Mouse (Mus musculus) CH12.LX (cell line): Measurements from ENCODE around the gene Ddx39.

ENCODE experiments used
- CTCF ChIP-seq, 2 experiments: IDR thresholded peaks in 1 of 2; conservative IDR thresholded peaks in 1 of 2; 2 replicates each; pipeline ENCODE4 v1.5.1; 2011 to 2012; ENCODE audit warnings: low read depth in 2 of 2, low read length in 2 of 2, improper control_type of control experiment in 1 of 2, inconsistent platforms in 1 of 2, mild to moderate bottlenecking in 1 of 2, moderate library complexity in 1 of 2
- EP300 ChIP-seq: IDR thresholded peaks from 2 replicates; pipeline ENCODE4 v1.6.1; 2011; ENCODE audit warnings: low read length, improper control_type of control experiment
- HCFC1 ChIP-seq: IDR thresholded peaks from 2 replicates; pipeline ENCODE4 v1.6.1; 2012; ENCODE audit warnings: low read depth, mild to moderate bottlenecking, inconsistent platforms, low read length, improper control_type of control experiment
- MAX ChIP-seq: IDR thresholded peaks from 2 replicates; pipeline ENCODE4 v1.6.1; 2011; ENCODE audit warnings: low read length, improper control_type of control experiment
- RAD21 ChIP-seq: IDR thresholded peaks from 2 replicates; pipeline ENCODE4 v1.6.1; 2011; ENCODE audit warnings: low read depth, mild to moderate bottlenecking, low read length, improper control_type of control experiment, moderate library complexity
- UBTF ChIP-seq: IDR thresholded peaks from 2 replicates; pipeline ENCODE4 v1.6.1; 2012; ENCODE audit warnings: low read depth, mild to moderate bottlenecking, inconsistent platforms, low read length, improper control_type of control experiment, moderate library complexity
- USF1 ChIP-seq: IDR thresholded peaks from 2 replicates; pipeline ENCODE4 v1.6.1; 2014; ENCODE audit warnings: low read depth, mild to moderate bottlenecking, inconsistent platforms, low read length, improper control_type of control experiment

GRCm38 (mm10) chr8:83722631-83723030, 7.7 kb downstream of the Ddx39 start:
- no peak for TF ChIP-seq CTCF (conservative IDR thresholded peaks at IDR 0.05 in 1 of 2, IDR thresholded peaks at IDR 0.05 in 1 of 2; ENCODE audit: low read depth in 2 of 2, low read length in 2 of 2)
- no peak for TF ChIP-seq USF1
- no peak for TF ChIP-seq EP300
- no peak for TF ChIP-seq MAX
- TF ChIP-seq RAD21, result no peak
- no peak for TF ChIP-seq HCFC1
- no peak for TF ChIP-seq UBTF
